Mouse (Mus musculus) liver, embryonic 14.5 days (tissue): Measurements from ENCODE around the gene Kxd1.

Experiments used
- CTCF ChIP-seq: IDR thresholded peaks from 2 replicates; pipeline ENCODE4 v1.5.1; 2016; ENCODE audit warnings: antibody characterized with exemption, low read depth, control low read depth
- EP300 ChIP-seq: IDR thresholded peaks from 2 replicates; pipeline ENCODE4 v1.6.1; 2016; ENCODE audit warnings: antibody characterized with exemption, low read depth

GRCm38 (mm10) chr8:70469938-70470337 is 57.8 kb downstream of the Kxd1 start:
- no peak for TF ChIP-seq CTCF
- no peak for TF ChIP-seq EP300
